Mouse (Mus musculus) megakaryocyte, embryonic 14.5 days (primary cell): ENCODE data around the gene Ttc7b.

Source experiments
- FLI1 ChIP-seq: IDR thresholded peaks from 2 replicates; pipeline ENCODE4 v1.6.1; 2012; ENCODE audit warnings: low read length, inconsistent platforms, mixed read lengths
- GATA1 ChIP-seq: IDR thresholded peaks from 3 replicates; pipeline ENCODE4 v1.6.1; 2012; ENCODE audit warnings: mixed read lengths, low read length, inconsistent platforms, borderline replicate concordance

DNA sequence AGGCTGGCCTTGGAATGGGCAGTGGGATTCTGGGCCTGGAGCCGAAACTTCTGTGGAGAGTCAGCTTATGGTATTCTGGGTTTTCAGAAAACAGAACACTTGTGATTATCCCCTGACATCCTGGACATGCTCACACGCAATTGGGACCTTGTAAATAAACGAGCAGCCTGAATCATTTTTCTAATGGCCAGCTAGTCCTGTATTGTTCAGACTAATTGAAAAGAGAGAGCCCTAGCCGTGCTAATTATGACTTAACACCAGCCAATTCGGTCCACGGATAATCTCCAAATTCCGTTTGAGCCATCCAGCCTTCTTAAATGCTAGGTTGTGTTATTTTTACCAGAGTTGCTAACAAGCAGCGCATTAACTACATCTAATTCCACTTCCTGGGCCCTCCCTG lies 112.5 kb downstream of the Ttc7b start:
- TF ChIP-seq FLI1 (no peak), GATA1 (no peak)
